Mouse (Mus musculus) liver, embryonic 14.5 days (tissue): ENCODE measurements at regions not wholly inside any gene's neighbourhood (a gene's known extent, or its start where the extent isn't known, plus 50 kb on each side); places are given as distances from the start of the nearest gene placed in this dataset.

ENCODE experiments used
- ATAC-seq: fragments of 200-750 bp; cut with Nextera tagmentation; 2 replicates; pipeline ENCODE4 v1.8.0; 2017; ENCODE audit warnings: moderate number of reproducible peaks, mild to moderate bottlenecking, moderate library complexity; ENCODE audit not compliant: insufficient read depth
- DNase-seq, 3 experiments: peaks; one replicate each; pipeline ENCODE4 v3.0.0-alpha.2; 2012 to 2013; ENCODE audit warnings: low read depth in 3 of 3, low spot score in 3 of 3
- H3K27ac ChIP-seq: fragments of 300-500 bp; sonication (generic); 2 replicates; pipeline ENCODE4 v1.5.1; 2014; ENCODE audit warnings: moderate library complexity, mild to moderate bottlenecking, control low read depth, inconsistent platforms
- H3K27me3 ChIP-seq: fragments of 300-500 bp; sonication (generic); 2 replicates; pipeline ENCODE4 v1.6.1; 2014; ENCODE audit warnings: mild to moderate bottlenecking, low read length, moderate library complexity; ENCODE audit not compliant: control insufficient read depth, insufficient read depth
- H3K36me3 ChIP-seq: fragments of 300-500 bp; sonication (generic); replicated peaks from 2 replicates; pipeline ENCODE4 v1.6.1; 2014; ENCODE audit warnings: low read depth; ENCODE audit not compliant: control insufficient read depth, insufficient read depth
- H3K4me1 ChIP-seq, 2 experiments: fragments of 200-500 bp in 1 of 2; fragments of 300-500 bp in 1 of 2; sonication (generic) in 1 of 2; replicated peaks; 2 replicates each; pipeline ENCODE4 v1.6.1; 2012 to 2014; ENCODE audit warnings: antibody characterized with exemption in 1 of 2, inconsistent platforms in 1 of 2, low read length in 1 of 2; ENCODE audit not compliant: control insufficient read depth in 2 of 2, insufficient read depth in 2 of 2
- H3K4me2 ChIP-seq: fragments of 300-500 bp; sonication (generic); 2 replicates; pipeline ENCODE4 v1.6.1; 2014; ENCODE audit warnings: low read depth, mild to moderate bottlenecking, control low read depth, moderate library complexity
- H3K4me3 ChIP-seq, 2 experiments: fragments of 200-500 bp in 1 of 2; fragments of 300-500 bp in 1 of 2; sonication (generic) in 1 of 2; 2 replicates each; pipeline ENCODE4 v1.5.1; 2012 to 2014; ENCODE audit warnings: low read depth in 2 of 2, low read length in 2 of 2, mild to moderate bottlenecking in 2 of 2, control low read depth in 1 of 2, inconsistent platforms in 1 of 2, moderate library complexity in 1 of 2; ENCODE audit not compliant: insufficient read depth in 1 of 2
- H3K9ac ChIP-seq: fragments of 300-500 bp; sonication (generic); replicated peaks from 2 replicates; pipeline ENCODE4 v1.6.1; 2014; ENCODE audit warnings: mild to moderate bottlenecking, control low read depth, moderate library complexity
- H3K9me3 ChIP-seq: fragments of 300-500 bp; sonication (generic); 2 replicates; pipeline ENCODE4 v1.6.1; 2016; ENCODE audit warnings: low read length, mixed read lengths; ENCODE audit not compliant: control insufficient read depth
- CTCF ChIP-seq: IDR thresholded peaks from 2 replicates; pipeline ENCODE4 v1.5.1; 2016; ENCODE audit warnings: antibody characterized with exemption, low read depth, control low read depth
- EP300 ChIP-seq: IDR thresholded peaks from 2 replicates; pipeline ENCODE4 v1.6.1; 2016; ENCODE audit warnings: antibody characterized with exemption, low read depth
- WGBS: fragments of 180-500 bp; shearing (Covaris S2); extraction: QIAGEN DNeasy Blood & Tissue Kit; methylation state at CpG from one replicate; pipeline ENCODE4 v1.1.7; 2014; ENCODE audit not compliant: insufficient replicate concordance; 5-methylcytosine and 5-hydroxymethylcytosine counted together

GRCm38 (mm10) chr10:96381664-96382063 is 235.1 kb upstream of the Btg1 start:
- no peak overlapping the region for H3K4me3 ChIP-seq
- H3K36me3 ChIP-seq: no peaks in the 10 kb centered on the region
- H3K4me1 ChIP-seq: no peaks in the 10 kb centered on the region
- no peak overlapping the region for H3K27ac ChIP-seq
- H3K27me3 ChIP-seq: no peaks in the 10 kb centered on the region
- DNase-seq (no peak), ATAC-seq (no peak)
- 68% methylated on average over 6 of the region's 6 CpGs for WGBS
- H3K9me3 ChIP-seq: no peaks in the 10 kb centered on the region
- H3K4me2 ChIP-seq: no peak overlapping the region
- TF ChIP-seq EP300: no peak
- TF ChIP-seq CTCF: no peak
- no peak overlapping the region for H3K9ac ChIP-seq

GRCm38 (mm10) chr10:96391748-96392147 is 225.1 kb upstream of the Btg1 start:
- TF ChIP-seq EP300 (no peak), CTCF (no peak)

GRCm38 (mm10) chr10:96392836-96393235 is 224.0 kb upstream of the Btg1 start:
- H3K27me3 ChIP-seq: no peaks in the 10 kb centered on the region
- 57% methylated on average over 1 of the region's 1 CpGs for WGBS
- no peaks in the 10 kb centered on the region for H3K4me1 ChIP-seq
- no peak overlapping the region for H3K4me3 ChIP-seq
- no peak for DNase-seq
- H3K9ac ChIP-seq: no peak overlapping the region
- H3K27ac ChIP-seq: no peak overlapping the region
- no peaks in the 10 kb centered on the region for H3K9me3 ChIP-seq
- ATAC-seq: no peak
- TF ChIP-seq EP300: no peak
- no peak for TF ChIP-seq CTCF
- H3K36me3 ChIP-seq: no peaks in the 10 kb centered on the region
- H3K4me2 ChIP-seq: no peak overlapping the region

More at GRCm38 (mm10) chr10:96391748-96392147, 225.1 kb upstream of the Btg1 start:
- no peaks in the 10 kb centered on the region for H3K9me3 ChIP-seq
- H3K9ac ChIP-seq: no peak overlapping the region
- WGBS: 40% methylated on average over 3 of the region's 3 CpGs
- H3K36me3 ChIP-seq: no peaks in the 10 kb centered on the region
- DNase-seq: no peak
- H3K4me3 ChIP-seq: no peak overlapping the region
- no peak for ATAC-seq
- H3K27ac ChIP-seq: no peak overlapping the region
- no peak overlapping the region for H3K4me2 ChIP-seq
- H3K4me1 ChIP-seq: no peaks in the 10 kb centered on the region
- H3K27me3 ChIP-seq: no peaks in the 10 kb centered on the region

GRCm38 (mm10) chr10:96394210-96394609 is 222.6 kb upstream of the Btg1 start:
- Histone ChIP-seq H3K27ac (no peak overlapping the region), H3K36me3 (no peaks in the 10 kb centered on the region), H3K27me3 (no peaks in the 10 kb centered on the region), H3K4me3 (no peak overlapping the region), H3K9me3 (no peaks in the 10 kb centered on the region), H3K4me2 (no peak overlapping the region), H3K4me1 (no peaks in the 10 kb centered on the region), H3K9ac (no peak overlapping the region)
- 60% methylated on average over 3 of the region's 3 CpGs for WGBS
- DNase-seq (no peak), ATAC-seq (no peak)
- no peak for TF ChIP-seq CTCF
- no peak for TF ChIP-seq EP300

GRCm38 (mm10) chr10:96395017-96395416 is 221.8 kb upstream of the Btg1 start:
- Histone ChIP-seq H3K9ac (no peak overlapping the region), H3K4me1 (no peaks in the 10 kb centered on the region), H3K36me3 (no peaks in the 10 kb centered on the region), H3K4me2 (no peak overlapping the region), H3K9me3 (no peaks in the 10 kb centered on the region), H3K27ac (no peak overlapping the region), H3K4me3 (no peak overlapping the region), H3K27me3 (no peaks in the 10 kb centered on the region)
- ATAC-seq: no peak
- 61% methylated on average over 3 of the region's 3 CpGs for WGBS
- no peak for TF ChIP-seq CTCF
- no peak for TF ChIP-seq EP300
- DNase-seq: no peak
